Mouse (Mus musculus) CD8-positive naive resting alpha-beta T cell, adult 2 months (primary cell): ENCODE results near the gene Rad51.

Experiments
- DNase-seq, 2 experiments: peaks; one replicate each; pipeline ENCODE4 v3.0.0; 2022; ENCODE audit warnings: low read depth in 2 of 2, low spot score in 2 of 2

The Rad51 gene

GRCm38 (mm10) chr2:119112438-119113112 lies at the start of gene Rad51:
Gene Rad51 (plus strand): TSS chr2:119112793.
- peak; percentile 65 to 74 for DNase-seq

DNA sequence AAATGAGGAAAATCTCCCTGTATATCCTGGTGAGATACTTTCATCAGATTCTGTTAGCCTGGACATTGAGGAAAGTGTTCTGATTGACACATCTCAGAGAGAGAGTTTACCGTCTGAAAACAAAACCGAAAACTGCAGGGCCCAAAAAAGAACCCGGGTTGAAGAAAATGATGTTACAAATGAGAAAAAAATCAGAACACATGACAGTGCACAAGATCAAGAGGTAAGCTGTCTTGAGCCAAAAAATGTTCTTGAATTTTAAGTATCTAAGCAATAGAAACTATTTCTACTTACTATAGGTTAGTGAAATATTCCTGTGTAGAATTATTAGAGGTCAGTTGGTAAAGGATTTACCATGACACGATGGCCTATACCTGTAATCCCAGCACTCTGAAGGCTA lies 40.2 kb upstream of the Rad51 start:
- DNase-seq = no peak

DNA sequence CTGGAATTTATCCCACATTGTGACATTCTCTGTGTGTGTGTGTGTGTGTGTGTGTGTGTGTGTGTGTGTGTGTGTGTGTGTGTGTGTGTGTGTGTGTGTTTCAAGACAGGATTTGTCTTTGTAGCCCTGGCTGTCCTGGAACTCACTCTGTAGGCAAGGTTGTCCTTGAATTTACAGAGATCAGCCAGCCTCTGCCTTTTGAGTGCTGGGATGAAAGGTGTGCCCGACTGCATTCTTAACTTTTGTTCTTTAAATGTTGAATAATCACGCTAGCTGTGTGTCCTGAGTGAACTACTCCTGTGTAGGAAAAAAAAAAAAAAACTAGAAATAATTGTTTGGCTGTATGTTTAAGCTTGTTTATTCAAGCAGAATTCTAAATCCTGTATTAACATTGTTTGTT lies 26.4 kb upstream of the Rad51 start:
- DNase-seq = no peak

DNA sequence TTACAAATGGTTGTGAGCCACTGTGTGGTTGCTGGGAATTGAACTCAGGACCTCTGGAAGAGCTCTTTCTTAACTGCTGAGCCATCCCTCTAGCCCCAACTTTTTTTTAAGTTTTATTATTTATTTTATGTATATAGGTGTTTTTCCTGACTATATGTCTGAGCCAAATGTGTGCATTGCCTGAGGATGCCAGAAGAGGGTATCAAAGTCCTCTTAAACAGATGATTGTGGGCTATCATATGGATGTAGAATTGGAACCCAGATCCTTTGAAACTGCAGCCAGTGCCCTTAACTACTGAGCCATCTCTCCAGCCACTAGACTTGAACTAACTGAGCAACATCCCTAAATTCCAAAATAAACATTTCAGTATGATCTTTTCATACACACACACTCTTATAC lies 11.0 kb upstream of the Rad51 start:
- no peak for DNase-seq

- no peak for DNase-seq
Observed at GRCm38 (mm10) chr2:119106583-119106982, 6.0 kb upstream of the Rad51 start.

- no peak for DNase-seq
Observed at GRCm38 (mm10) chr2:119108554-119108953, 4.0 kb upstream of the Rad51 start.

DNA sequence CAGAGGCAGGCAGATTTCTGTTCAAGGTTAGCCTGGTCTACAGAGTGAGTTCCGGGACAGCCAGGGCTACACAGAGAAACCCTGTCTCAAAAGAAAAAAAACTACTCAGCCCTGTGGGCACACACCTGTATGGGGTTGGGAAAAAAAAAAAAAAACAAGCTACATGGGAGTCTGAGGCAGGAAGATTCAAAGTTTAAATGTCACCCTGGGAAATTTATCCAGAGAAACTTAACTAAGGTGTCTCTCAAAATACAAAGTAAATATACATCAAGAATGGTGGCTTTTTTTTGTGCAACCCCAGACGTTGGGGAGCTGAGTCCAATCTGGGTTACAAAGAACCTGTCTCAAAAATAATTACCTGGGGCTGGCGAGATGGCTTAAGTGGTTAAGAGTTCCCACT lies 1.5 kb upstream of the Rad51 start:
- DNase-seq = no peak

DNA sequence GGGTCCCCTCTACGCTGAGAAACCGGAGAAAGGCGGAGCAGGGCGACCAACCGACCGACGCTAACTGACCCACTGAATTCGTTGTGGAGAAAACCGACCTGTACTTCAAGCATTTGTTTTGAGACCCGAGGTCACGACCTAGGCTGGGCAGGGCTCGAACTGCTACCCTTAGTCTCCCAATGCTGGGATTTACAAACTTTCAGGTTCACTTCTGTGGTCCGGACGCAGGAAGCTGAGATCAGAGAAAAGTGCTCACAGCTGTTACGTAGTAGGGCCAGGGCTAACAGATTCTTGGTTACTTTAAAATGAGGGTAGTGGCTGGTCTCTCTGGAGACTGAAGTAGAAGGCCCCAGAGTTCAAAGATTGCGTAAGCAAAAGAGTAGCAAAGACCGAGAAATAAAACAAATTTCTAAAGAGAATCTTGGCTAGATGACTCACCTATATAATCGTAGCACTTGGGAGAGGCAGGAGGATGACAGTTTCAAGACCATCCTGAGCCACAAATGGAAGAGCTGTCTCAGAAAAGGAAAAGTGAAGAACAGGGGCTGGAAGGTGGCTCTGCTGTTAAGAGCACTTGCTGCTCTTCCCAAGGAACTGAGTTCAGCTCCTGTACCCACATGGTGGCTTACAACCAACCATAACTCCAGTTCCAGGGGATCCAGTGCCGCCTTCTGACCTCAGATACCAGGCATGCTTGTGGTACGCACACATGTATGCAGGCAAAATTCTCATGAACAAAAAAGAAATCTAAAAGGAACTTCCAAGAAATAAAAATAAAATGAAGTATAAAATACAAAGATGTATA lies 730 bp downstream of the Rad51 start:
- peak in 1 of 2 experiments; percentile 28 for DNase-seq

DNA sequence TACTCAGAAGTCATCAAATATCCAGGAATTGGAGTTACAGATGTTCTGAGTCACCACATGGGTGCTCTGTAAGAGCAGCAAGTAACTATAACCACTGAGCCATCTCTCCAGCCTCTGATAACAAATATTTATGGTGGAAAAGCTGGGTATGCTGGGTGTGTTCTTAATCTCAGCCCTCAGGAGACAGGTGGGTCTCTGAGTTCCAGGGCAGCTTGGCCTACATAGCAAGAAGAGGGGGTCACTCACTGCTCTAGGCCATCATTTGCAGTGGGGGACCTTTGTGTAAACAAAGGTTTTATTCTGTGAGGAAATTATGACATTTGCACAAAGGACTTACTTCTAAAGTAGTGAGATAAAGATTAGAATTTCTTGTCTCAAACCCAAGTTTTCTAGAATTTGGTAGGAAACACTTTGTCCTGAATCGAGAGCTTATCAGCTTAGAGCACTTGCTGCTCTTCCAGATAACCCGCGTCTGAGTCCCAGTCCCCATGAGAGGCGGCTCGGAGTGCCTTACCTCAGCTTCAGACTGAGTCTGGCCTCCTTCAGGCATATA lies 23.8 kb downstream of the Rad51 start:
- no peak for DNase-seq

DNA sequence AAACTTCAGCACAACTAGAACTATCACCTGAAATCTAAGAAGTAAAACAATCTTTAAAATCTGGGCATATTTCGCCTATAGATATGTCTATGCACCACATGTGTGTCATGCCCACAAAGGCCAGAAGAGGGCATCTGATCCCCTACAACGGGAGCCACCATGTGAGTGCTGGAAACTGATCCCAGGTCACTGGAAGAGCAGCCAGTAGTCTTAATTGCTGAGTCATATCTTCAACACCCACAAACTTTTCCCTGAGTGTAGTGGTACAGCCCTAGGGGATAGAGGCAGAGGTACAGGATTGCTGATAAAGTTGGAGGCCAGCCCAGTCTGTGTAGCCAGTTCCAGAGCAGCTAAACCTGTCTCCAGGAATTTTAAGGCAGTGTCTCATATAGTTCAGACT lies 32.6 kb downstream of the Rad51 start:
- no peak for DNase-seq

GRCm38 (mm10) chr2:119146435-119146834 lies 33.8 kb downstream of the Rad51 start:
- DNase-seq = no peak

GRCm38 (mm10) chr2:119147160-119147678 lies 34.6 kb downstream of the Rad51 start:
- DNase-seq = no peak

DNA sequence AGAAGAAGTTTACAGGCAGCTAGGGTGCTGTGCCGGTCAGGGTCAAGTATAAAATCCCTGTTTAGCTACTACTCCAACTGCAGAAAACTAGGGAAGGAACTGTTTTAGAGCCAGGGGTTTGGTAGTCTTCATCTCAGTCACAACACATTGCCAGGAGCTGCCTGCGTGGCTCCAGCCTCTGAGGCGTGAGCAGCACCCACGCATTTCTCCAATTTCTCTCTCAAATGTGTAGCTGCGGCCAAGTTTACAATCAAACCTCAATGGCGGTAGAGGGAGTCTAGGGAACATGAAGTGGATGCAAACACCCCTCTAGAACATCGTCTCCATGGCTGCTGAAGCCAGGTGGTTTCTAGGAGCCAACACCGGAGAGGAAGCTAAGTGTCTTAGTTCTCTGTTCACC lies 35.2 kb downstream of the Rad51 start:
- no peak for DNase-seq

DNA sequence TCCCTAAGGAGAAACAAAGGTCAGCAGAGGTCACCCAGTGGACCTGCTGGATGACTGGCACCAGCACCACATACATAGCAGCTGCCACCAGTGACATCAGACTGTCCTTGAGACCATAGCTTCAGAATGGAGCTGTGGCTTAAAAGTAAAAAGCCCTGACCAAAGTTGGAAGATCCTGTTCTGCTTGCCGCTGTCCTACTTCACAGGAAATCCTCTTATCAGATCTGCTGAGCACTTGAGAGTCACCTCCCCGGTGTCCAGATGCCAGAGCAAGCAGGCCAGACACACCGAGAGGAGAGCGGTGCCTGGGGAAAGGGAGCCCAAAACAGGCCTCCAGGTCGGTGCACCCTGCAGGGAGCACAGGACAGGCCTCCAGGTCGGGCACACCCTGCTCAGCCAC lies 39.7 kb downstream of the Rad51 start:
- DNase-seq = no peak

DNA sequence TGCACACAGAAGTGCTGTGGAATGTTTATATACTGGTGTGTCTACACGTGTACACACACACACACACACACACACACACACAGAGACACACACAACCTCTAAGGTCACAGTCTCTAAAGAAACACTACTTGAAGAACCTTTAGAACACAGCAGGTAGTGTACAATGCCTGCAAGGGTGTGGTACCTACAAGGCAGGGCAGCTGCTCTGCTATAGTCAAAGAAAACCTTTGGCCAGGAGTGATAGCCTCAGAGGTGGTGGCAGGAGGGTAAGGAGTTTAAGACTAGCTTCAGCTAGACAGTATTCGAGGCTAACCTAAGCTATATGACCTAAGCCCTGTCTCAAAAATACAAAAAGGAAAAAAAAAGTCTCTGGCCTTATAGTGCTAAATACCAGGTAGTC lies 42.1 kb downstream of the Rad51 start:
- no peak for DNase-seq

GRCm38 (mm10) chr2:119155388-119155787 lies 42.8 kb downstream of the Rad51 start:
- DNase-seq = no peak

DNA sequence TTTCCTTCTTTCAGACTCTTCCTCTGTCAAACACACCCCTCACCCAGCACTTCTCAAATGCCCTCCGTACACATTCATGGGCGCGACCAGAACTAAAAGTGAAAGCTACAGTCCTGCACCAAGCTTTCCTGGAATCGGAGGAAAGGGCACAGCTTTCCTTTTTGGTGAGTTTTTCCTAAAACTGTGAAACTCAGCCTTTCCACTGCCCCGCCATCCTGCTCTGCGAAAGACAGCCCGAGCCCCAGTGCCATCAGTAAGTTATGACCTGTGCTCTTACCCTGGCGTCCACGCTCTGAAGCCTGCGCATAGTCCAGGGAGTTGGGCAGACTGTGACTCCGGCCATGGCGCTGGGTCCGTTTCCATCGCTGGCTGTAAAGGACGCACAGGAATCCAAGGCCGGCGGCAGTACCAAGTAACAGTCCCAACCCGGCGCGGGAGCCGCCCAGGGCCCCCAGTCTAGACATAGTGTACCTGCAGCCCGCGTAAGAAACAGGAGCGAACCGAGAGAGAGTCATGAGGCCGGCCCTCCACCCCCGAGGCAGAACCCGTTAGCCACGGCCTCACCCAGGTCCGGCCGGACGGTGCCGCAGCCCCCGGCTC lies 43.6 kb downstream of the Rad51 start:
- no peak for DNase-seq

- DNase-seq = peak; percentile 81 to 93
Observed at GRCm38 (mm10) chr2:119156681-119157572, 44.3 kb downstream of the Rad51 start, which contains the start of gene Rmdn3. Gene Rmdn3 (minus strand): TSS chr2:119157034.

DNA sequence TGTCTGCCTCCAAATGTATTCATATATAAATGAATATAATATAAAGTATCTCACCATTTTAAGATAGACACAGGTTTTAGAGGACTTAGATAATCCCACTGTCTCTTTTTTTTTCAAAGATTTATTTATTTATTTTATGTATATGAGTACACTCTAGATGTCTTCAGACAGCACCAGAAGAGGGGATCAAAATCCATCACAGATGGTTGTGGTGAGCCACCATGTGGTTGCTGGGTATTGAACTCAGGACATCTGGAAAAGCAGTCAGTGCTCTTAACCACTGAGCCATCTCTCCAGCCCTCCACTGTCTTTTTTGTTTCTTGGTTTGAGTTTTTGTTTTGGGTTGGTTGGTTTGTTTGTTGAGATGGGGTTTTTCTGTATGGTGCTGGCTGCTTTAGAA lies 45.2 kb downstream of the Rad51 start:
- DNase-seq = no peak

GRCm38 (mm10) chr2:119161247-119161646 lies 48.7 kb downstream of the Rad51 start:
- no peak for DNase-seq

DNA sequence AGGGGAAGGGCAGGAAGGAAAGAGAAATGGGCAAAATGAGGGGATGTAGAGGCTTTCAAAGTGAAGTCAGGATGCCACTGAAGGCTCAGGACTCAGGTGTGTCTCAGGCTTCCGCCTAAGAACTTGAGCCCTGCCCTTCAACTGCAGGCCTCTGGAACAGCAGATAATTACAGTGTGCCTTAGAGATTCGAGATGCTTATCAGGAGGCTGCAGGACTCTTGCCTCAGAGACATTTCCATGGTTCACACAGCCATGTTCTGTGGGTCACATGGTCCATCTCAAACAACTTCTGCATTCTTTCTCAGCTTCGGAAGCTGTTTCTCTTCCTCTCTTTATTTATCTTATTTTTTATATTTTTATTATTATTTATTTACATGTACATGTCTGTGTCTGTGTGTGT lies 50.5 kb downstream of the Rad51 start:
- DNase-seq = no peak
